Mouse (Mus musculus): Measurements from ENCODE around the gene Fmo1.
"Not testable (repeated sequence)": the region's sequence is repeated elsewhere in the genome, so short reads cannot be mapped to it uniquely, and the experiment has no call there.

- TF ChIP-seq POLR2A (IDR thresholded peaks at IDR 0.05; ENCODE audit: borderline replicate concordance, insufficient read depth, low read length); CTCF (IDR thresholded peaks at IDR 0.05; ENCODE audit: borderline replicate concordance, insufficient read depth, low read depth, low read length): not testable (repeated sequence)
Measured at GRCm38 (mm10) chr1:162781035-162781434, 85.4 kb downstream of the Fmo1 start.
